Mouse (Mus musculus) T-helper 2 cell (primary cell): Measurements from ENCODE around the gene Gm45837.

Experiments used
- in situ Hi-C: fragments of 300-600 bp; cut with MboI, MseI; formaldehyde crosslinking; loops from one replicate; pipeline ENCODE4 v1.15.1; 2025; ENCODE audit warnings: high pct_unique_total_duplicates

The Gm45837 gene

GRCm38 (mm10) chr7:101391909-101392479, 18.7 kb upstream of the Gm45837 start:
- in situ Hi-C loops = no loop called here

GRCm38 (mm10) chr7:101393015-101393414, 17.7 kb upstream of the Gm45837 start:
- in situ Hi-C loops = no loop called here

- in situ Hi-C loops = no loop called here
These were observed 16.8 kb upstream of the Gm45837 start for GRCm38 (mm10) chr7:101393694-101394504.

GRCm38 (mm10) chr7:101394569-101394968, 16.1 kb upstream of the Gm45837 start:
- in situ Hi-C loops = no loop called here

- in situ Hi-C loops = no loop called here
These were observed 15.2 kb upstream of the Gm45837 start for GRCm38 (mm10) chr7:101395471-101395870.

- in situ Hi-C loops = no loop called here
These were observed 13.5 kb upstream of the Gm45837 start for GRCm38 (mm10) chr7:101397175-101397574.

GRCm38 (mm10) chr7:101401510-101401909, 9.2 kb upstream of the Gm45837 start:
- in situ Hi-C loops = no loop called here

GRCm38 (mm10) chr7:101403831-101404230, 6.9 kb upstream of the Gm45837 start:
- in situ Hi-C loops = no loop called here

- in situ Hi-C loops = no loop called here
These were observed 2.1 kb downstream of the Gm45837 start for GRCm38 (mm10) chr7:101412796-101413195.

GRCm38 (mm10) chr7:101414209-101414608, 3.5 kb downstream of the Gm45837 start:
- in situ Hi-C loops = no loop called here

- in situ Hi-C loops = no loop called here
These were observed 4.2 kb downstream of the Gm45837 start for GRCm38 (mm10) chr7:101414661-101415511.

- in situ Hi-C loops = no loop called here
These were observed 4.9 kb downstream of the Gm45837 start for GRCm38 (mm10) chr7:101415512-101416100.

- in situ Hi-C loops = no loop called here
These were observed 5.7 kb downstream of the Gm45837 start for GRCm38 (mm10) chr7:101416391-101416790.

GRCm38 (mm10) chr7:101419013-101419770, 8.5 kb downstream of the Gm45837 start:
- in situ Hi-C loops = no loop called here

- in situ Hi-C loops = no loop called here
These were observed 10.8 kb downstream of the Gm45837 start, which contains the start of gene Pde2a for GRCm38 (mm10) chr7:101421529-101421928. Gene Pde2a (plus strand): TSS chr7:101421691.

GRCm38 (mm10) chr7:101422069-101422468, 11.4 kb downstream of the Gm45837 start:
- in situ Hi-C loops = no loop called here

- in situ Hi-C loops = no loop called here
These were observed 12.0 kb downstream of the Gm45837 start for GRCm38 (mm10) chr7:101422646-101423045.

GRCm38 (mm10) chr7:101423970-101424369, 13.3 kb downstream of the Gm45837 start:
- in situ Hi-C loops = no loop called here

- in situ Hi-C loops = no loop called here
These were observed 16.0 kb downstream of the Gm45837 start for GRCm38 (mm10) chr7:101426692-101427091.

- in situ Hi-C loops = no loop called here
These were observed 17.1 kb downstream of the Gm45837 start for GRCm38 (mm10) chr7:101427736-101428135.

GRCm38 (mm10) chr7:101435038-101435437, 24.4 kb downstream of the Gm45837 start:
- in situ Hi-C loops = no loop called here
